Mouse (Mus musculus) ES-CJ7 (cell line): ENCODE measurements around the gene Hk1.
A peak's percentile ranks its signal among the peaks of the same experiment; 100 is the strongest.

ENCODE experiments used
- DNase-seq: peaks from one replicate; pipeline ENCODE4 v3.0.0; 2011; ENCODE audit warnings: low read depth, low spot score

Gene Hk1

GRCm38 (mm10) chr10:62321457-62321856 is 58.3 kb downstream of the Hk1 start:
- no peak for DNase-seq

GRCm38 (mm10) chr10:62320402-62320978 is 59.2 kb downstream of the Hk1 start:
- DNase-seq, result no peak

DNA sequence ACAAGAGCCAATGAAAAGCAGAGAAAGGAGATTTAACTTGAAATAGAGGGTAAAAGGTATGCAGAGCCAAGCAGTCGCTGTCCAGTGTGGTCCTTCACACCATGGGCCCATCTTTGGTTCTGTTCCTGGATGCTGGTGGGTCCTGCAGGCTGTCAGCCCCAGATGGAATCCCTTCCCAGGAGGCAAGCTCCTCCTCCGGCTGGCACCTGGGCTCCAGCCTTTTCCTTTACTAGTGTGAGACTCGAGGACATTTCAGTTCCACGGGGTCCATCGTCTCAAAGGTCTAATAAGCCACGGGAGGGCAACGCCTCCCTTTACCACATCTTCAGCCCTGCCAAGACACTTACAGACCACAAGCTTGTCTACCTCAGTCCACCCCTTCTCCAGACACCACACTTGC is 60.6 kb downstream of the Hk1 start:
- DNase-seq, result no peak

DNA sequence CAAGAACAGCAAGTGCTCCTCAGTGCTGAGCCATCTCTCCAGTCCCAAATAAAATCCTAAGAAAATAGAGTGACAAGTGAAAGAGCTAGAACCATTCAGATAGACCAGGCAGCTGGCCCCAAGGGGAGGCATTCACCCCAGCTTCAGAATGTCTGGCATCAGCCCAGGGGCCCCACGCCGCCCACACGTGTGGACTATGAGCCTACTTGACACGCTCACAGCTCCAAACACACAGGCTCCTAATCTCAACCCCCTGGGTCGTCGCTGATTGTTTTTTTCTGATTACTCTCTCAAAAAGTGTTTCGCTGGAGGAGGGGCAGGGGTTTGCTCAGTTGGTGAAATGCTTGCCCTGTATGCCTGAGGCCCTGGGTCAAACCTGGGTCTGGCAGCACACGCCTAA is 63.2 kb downstream of the Hk1 start:
- no peak for DNase-seq

DNA sequence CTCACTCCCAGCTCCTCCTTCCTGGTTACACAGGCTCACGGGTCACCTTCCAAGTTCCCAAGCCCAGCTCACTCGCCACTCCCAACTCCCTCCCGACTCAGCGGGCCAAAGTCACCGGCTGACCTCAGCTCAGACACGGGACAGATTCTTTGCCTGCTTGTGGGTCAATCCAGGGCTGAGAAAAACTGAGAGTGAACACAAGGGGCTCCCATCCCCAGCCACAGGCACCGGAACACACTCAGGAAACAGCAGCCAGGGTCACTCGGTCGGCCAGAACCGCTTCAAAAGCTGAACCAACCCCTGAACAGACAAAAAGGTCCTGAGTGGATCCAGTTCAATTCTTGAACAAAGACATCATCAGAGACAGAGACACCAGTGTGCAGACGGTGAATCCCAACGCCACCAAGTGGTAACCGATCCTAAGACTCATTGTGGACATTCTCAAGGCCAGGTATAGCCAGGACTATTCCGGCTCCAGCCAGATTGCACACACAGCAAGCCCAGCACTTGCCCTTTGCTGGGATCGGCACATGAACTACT is 65.8 kb downstream of the Hk1 start:
- peak; percentile 91 for DNase-seq

GRCm38 (mm10) chr10:62313140-62313539 is 66.6 kb downstream of the Hk1 start:
- no peak for DNase-seq

DNA sequence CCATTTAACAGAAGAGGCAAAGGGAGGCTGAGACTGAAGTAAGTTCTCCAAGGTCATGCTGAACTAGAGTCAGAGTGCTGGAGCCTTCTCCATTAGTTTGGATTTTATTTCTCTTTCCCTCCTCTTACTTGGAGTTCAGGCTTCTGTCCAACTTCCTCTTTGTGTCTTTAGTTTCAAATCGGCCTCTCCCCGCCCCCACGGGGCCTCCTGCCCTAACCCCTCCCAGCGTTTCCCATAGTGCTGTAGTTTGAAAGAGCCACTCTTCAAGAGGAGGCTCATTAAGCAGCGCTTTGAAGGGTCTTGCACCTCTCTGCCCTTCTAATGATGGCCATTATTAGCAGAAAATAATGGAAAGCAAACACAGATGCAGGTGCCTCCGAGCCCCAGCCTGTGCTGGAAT is 68.2 kb downstream of the Hk1 start:
- no peak for DNase-seq

DNA sequence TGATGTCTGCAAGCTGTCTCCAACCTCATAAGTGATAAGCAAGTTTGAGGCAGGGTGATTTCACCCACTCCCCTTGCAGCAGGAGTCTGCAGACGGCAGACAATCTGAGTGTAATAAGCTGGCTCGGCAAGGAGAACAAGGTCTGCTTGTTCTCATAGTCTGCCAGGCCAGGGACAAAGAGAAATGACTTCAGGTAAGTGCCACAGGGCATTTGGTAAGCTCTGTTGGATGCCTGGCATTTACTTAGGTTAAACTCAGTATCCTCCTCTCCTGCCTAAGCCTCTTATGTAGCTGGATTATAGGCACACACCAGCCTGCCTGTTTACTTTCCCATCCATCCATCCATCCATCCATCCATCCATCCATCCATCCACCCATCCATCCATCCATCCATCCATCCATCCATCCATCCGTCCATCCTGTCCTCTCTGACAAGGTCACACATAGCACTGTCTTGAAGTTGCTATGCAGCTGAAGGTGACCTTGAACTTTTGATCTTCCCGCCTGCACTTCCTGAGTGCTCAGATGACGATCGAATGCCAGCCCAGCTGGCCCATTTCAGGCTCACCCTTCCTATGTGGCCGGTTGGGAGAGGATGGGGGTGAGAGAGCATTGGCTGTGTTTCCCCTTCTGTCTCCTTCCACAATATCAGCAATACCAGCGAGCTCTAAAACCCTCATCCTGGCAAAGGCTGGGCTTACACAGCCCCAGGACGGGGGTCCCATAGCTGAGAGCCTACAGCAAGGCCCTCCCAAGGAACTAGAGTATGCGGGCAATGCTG is 69.3 kb downstream of the Hk1 start:
- DNase-seq, result peak; percentile 38

DNA sequence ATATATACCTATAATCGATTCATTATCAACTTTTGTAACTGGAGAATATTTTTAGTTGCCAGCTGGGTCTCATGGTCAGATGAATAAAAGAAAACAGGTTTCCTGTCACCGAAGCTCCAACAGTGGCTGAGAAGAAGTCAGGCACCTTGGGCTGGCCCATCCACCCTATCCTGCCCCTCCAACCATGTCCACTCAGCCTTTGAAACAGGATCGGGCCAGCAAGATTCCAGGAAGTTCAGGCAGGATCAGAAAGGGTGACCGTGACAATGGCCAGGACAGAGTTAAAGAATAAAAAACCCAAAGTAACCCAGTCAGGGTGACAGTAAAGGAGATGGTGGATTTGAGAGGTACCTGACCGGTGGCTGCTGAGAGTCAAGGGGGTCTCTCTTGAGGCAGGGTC is 70.1 kb downstream of the Hk1 start:
- DNase-seq, result no peak

- DNase-seq, result no peak
Measured at GRCm38 (mm10) chr10:62308896-62309491, 70.7 kb downstream of the Hk1 start.

GRCm38 (mm10) chr10:62306483-62306882 is 73.2 kb downstream of the Hk1 start:
- DNase-seq, result no peak

- DNase-seq, result no peak
Measured at GRCm38 (mm10) chr10:62305090-62305489, 74.6 kb downstream of the Hk1 start.

- no peak for DNase-seq
Measured at GRCm38 (mm10) chr10:62300006-62300827, 79.5 kb downstream of the Hk1 start.

DNA sequence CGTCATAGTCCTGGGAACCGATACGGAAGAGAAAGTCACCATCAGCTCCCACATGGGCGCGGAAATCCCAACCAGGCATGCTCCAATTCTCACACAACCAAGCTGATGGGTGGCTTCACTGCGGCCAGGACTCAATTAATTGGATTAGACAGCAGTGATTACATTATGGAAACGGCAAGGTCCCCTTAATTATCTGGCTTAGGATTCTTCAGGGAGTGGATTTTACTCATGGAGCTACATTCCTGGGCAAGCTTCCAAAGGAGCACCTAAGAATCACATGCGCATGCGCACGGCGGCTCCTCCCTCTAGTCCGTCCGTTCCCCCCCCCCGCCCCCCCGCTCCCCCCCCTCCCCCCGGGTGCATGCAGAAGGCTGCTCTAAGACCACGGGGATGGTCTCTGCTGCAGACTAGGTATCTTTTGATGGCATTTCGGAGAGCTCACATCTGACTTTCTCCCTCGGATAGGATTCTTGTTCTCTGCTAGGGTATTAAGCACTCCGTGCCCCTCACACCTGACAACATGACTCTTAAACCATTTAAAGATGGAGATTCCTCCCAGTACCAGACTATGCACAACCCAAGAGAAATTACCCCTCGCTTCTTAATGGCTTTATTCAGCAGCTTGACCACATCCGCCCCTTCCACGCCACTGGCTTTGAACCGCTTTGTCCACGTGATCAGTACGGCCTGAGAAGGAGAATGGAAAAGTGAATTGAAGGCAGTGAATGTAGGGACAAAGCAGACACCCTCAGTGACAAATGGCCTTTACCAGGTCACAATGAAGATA is 83.4 kb downstream of the Hk1 start:
- peak; percentile 59 for DNase-seq

- no peak for DNase-seq
Measured at GRCm38 (mm10) chr10:62294112-62294511, 85.6 kb downstream of the Hk1 start.

DNA sequence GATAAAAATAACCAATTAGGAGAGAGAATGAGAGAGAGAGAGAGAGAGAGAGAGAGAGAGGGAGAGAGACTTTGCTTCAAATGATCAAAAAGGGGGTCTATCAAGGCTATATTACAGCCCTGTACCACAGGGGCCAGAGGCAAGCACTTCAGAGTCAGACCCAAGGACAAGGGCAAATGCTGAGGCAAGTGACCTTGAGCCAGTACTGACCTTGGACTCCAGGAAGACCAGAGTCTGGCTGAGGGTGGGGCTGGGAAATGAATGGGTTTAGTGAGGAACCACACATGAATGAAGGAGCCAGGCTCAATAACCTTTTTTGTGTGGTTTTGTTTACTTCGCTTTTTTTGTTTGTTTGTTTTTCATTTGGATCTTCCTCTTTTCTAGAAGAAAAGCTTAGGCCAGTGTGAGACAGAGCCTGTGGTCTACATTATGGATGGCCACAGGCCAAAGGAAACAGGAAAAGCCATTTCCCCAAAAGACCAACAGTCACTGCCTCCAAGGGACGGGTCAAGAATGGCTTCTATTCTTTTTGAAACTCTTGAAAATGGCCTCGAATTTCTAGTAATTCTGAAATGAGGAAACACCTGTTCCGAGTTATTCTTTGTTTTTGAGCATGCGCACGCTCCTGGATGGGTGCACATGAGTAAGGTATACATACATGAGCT is 92.1 kb downstream of the Hk1 start:
- peak; percentile 83 for DNase-seq

- peak; percentile 43 for DNase-seq
Measured at GRCm38 (mm10) chr10:62283206-62283792, 96.4 kb downstream of the Hk1 start.

DNA sequence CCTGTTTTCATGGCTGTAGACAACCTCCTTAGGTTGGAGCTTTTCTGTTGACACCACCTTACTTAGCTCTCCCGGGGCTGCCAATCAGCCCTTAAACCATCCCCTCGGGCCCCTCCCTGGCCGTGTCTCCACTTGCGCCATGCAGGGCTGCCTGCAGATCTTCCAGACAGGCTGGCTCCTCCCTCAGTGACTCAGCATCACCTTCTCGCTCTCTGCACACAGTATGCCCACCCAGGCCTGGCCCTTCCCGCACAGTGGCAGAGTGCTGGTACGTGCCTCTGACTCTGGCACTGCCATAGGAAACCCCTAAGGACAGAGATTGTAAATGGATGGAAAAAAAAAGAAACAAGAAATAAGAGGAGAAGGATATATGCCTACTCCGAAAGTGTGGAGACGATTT is 96.9 kb downstream of the Hk1 start:
- DNase-seq, result peak; percentile 75

DNA sequence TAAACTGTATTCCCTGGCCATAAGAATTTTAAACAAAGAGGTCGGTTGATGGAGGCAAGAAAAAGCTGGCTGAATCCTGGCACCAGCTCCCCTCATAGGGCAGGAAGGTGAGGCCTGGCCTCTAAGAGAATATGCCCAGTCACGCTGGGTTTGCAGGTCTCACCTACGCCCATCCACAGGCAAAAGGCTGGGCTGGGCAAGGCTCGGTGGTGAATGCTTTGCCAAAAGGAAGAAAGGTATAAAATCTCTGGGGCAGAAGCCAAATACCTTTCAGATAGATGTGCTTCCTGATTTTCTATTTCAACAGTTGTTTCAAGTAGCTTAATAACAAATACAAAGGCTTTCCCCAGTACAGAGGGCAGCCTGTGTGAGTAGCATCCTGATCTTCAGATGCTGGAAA is 100.0 kb downstream of the Hk1 start:
- DNase-seq, result no peak

GRCm38 (mm10) chr10:62279066-62279465 is 100.6 kb downstream of the Hk1 start:
- peak; percentile 26 for DNase-seq
